Mouse (Mus musculus) small intestine, adult 2 months (tissue): ENCODE measurements at regions not wholly inside any gene's neighbourhood (a gene's known extent, or its start where the extent isn't known, plus 50 kb on each side); places are given as distances from the start of the nearest gene placed in this dataset.

Source experiments
- CTCF ChIP-seq: fragments of 200-500 bp; IDR thresholded peaks from 2 replicates; pipeline ENCODE4 v1.5.1; 2012; ENCODE audit warnings: low read depth, mild to moderate bottlenecking, control low read depth, inconsistent platforms, low read length, moderate library complexity, mixed read lengths; ENCODE audit not compliant: insufficient replicate concordance, insufficient read length; ENCODE audit errors: extremely low read depth
- POLR2A ChIP-seq: fragments of 200-500 bp; IDR thresholded peaks from 2 replicates; pipeline ENCODE4 v1.6.1; 2012; ENCODE audit warnings: low read depth, mild to moderate bottlenecking, control low read depth, inconsistent platforms, low read length, moderate library complexity

GRCm38 (mm10) chr17:82930738-82931137, 284.4 kb upstream of the Pkdcc start:
- TF ChIP-seq CTCF (no peak), POLR2A (no peak)
